In genomic region chr2:152345393-152345792, GRCm38 (mm10) we compare ENCODE assay signal across 21 mouse cellular contexts. TPM values are rescaled to one million over a fixed set of nuclear protein-coding genes. Genes with fewer than 3 reads are reported as not detected.
DNase-seq lines count a peak whose midpoint lies in the region; ATAC-seq and TF ChIP-seq lines count a peak whose summit lies in the region.
"Had no signal": no experiment of that assay in that cellular context is flagged by ENCODE, and none has a peak within 500 bp of the region (broad histone marks: within the 10 kb centered on the region; RNA-seq: fewer than 3 reads in every experiment).

No protein-coding gene starts in this region.

- no peak overlapping the region for H3K4me3 ChIP-seq in heart, embryonic 13.5 days
- no peak overlapping the region for H3K4me3 ChIP-seq in heart, embryonic 12.5 days
- peak overlapping the region; percentile 89 for H3K4me3 ChIP-seq in E14TG2a.4 (replicated peaks; ENCODE audit: low read length)
- peak overlapping the region; percentile 51 for H3K4me3 ChIP-seq in ES-Bruce4 (ENCODE audit: low read depth, low read length)
- H3K4me3 ChIP-seq in intestine, postnatal 0 days (ENCODE audit: low read depth, low read length), result no peak overlapping the region
- no peak overlapping the region for H3K4me3 ChIP-seq in hindbrain, embryonic 12.5 days
- H3K4me3 ChIP-seq: forebrain, embryonic 12.5 days; hindbrain, embryonic 13.5 days had no signal

- TF ChIP-seq CTCF in E14TG2a.4 (conservative IDR thresholded peaks at IDR 0.05; ENCODE audit: low read length) (no peak), ES-Bruce4 (IDR thresholded peaks at IDR 0.05; ENCODE audit: low read depth, low read length) (no peak)
- TF ChIP-seq CTCF in intestine, postnatal 0 days (IDR thresholded peaks at IDR 0.05; ENCODE audit: low read depth), result no peak

- H3K9me3 ChIP-seq in heart, embryonic 13.5 days, result no peaks in the 10 kb centered on the region
- H3K9me3 ChIP-seq in heart, embryonic 12.5 days (replicated peaks), result no peaks in the 10 kb centered on the region
- H3K9me3 ChIP-seq in E14TG2a.4 (ENCODE audit: low read length), result no peaks in the 10 kb centered on the region
- H3K9me3 ChIP-seq in ES-Bruce4 (replicated peaks; ENCODE audit: control insufficient read depth, insufficient read depth, low read length, poor library complexity, severe bottlenecking), result no peaks in the 10 kb centered on the region
- no peaks in the 10 kb centered on the region for H3K9me3 ChIP-seq in intestine, postnatal 0 days (ENCODE audit: control insufficient read depth)
- no peaks in the 10 kb centered on the region for H3K9me3 ChIP-seq in hindbrain, embryonic 12.5 days (replicated peaks)
- H3K9me3 ChIP-seq: embryonic facial prominence, embryonic 13.5 days; forebrain, embryonic 12.5 days; hindbrain, embryonic 13.5 days had no signal

- H3K4me1 ChIP-seq in heart, embryonic 13.5 days, result peaks cover 46% of the 10 kb centered on the region
- H3K4me1 ChIP-seq in heart, embryonic 12.5 days (replicated peaks), result peaks cover 31% of the 10 kb centered on the region
- H3K4me1 ChIP-seq in E14TG2a.4 (replicated peaks; ENCODE audit: low read depth, low read length) (peaks cover 81% of the 10 kb centered on the region), ES-Bruce4 (ENCODE audit: control insufficient read depth, insufficient read depth, low read length) (no peaks in the 10 kb centered on the region)
- H3K4me1 ChIP-seq in intestine, postnatal 0 days (replicated peaks; ENCODE audit: control insufficient read depth, insufficient read depth, low read length), result no peaks in the 10 kb centered on the region
- peaks cover 14% of the 10 kb centered on the region for H3K4me1 ChIP-seq in hindbrain, embryonic 12.5 days

- no peaks in the 10 kb centered on the region for H3K36me3 ChIP-seq in heart, embryonic 13.5 days
- H3K36me3 ChIP-seq in heart, embryonic 12.5 days, result no peaks in the 10 kb centered on the region
- H3K36me3 ChIP-seq in E14TG2a.4 (ENCODE audit: insufficient read depth, low read length) (peaks cover 21% of the 10 kb centered on the region), ES-Bruce4 (ENCODE audit: control insufficient read depth, insufficient read depth, low read length, poor library complexity, severe bottlenecking) (no peaks in the 10 kb centered on the region; the same call in 1 of the 2 replicates)
- H3K36me3 ChIP-seq in intestine, postnatal 0 days (ENCODE audit: control insufficient read depth, insufficient read depth), result no peaks in the 10 kb centered on the region
- no peaks in the 10 kb centered on the region for H3K36me3 ChIP-seq in hindbrain, embryonic 12.5 days
- H3K36me3 ChIP-seq: embryonic facial prominence, embryonic 13.5 days; forebrain, embryonic 12.5 days; hindbrain, embryonic 13.5 days had no signal

- 0 out of 2 replicates have a peak overlapping the region, but pooled peaks have one; percentile 81 for H3K4me2 ChIP-seq in heart, embryonic 13.5 days
- no peak overlapping the region for H3K4me2 ChIP-seq in heart, embryonic 12.5 days
- no peak overlapping the region for H3K4me2 ChIP-seq in intestine, postnatal 0 days (replicated peaks; ENCODE audit: low read depth)
- H3K4me2 ChIP-seq in hindbrain, embryonic 12.5 days (replicated peaks), result no peak overlapping the region
- H3K4me2 ChIP-seq: forebrain, embryonic 12.5 days; hindbrain, embryonic 13.5 days had no signal

- H3K27ac ChIP-seq in heart, embryonic 13.5 days (replicated peaks), result no peak overlapping the region
- H3K27ac ChIP-seq in heart, embryonic 12.5 days (ENCODE audit: poor library complexity, severe bottlenecking), result no peak overlapping the region
- peak overlapping the region; percentile 93 for H3K27ac ChIP-seq in ES-Bruce4 (ENCODE audit: insufficient read depth, low read length)
- H3K27ac ChIP-seq in intestine, postnatal 0 days (ENCODE audit: low read depth, low read length), result no peak overlapping the region
- no peak overlapping the region for H3K27ac ChIP-seq in hindbrain, embryonic 12.5 days
- H3K27ac ChIP-seq: embryonic facial prominence, embryonic 13.5 days; forebrain, embryonic 12.5 days; hindbrain, embryonic 13.5 days; hindbrain, postnatal 0 days had no signal

- no peaks in the 10 kb centered on the region for H3K27me3 ChIP-seq in heart, embryonic 13.5 days (replicated peaks)
- H3K27me3 ChIP-seq in heart, embryonic 12.5 days (replicated peaks), result 0 out of 2 replicates have a peak, but pooled peaks cover 4% of the 10 kb centered on the region
- no peaks in the 10 kb centered on the region for H3K27me3 ChIP-seq in E14TG2a.4 (ENCODE audit: insufficient read depth, low read length)
- H3K27me3 ChIP-seq in ES-Bruce4 (ENCODE audit: control insufficient read depth, insufficient read depth, low read length, poor library complexity, severe bottlenecking), result no peaks in the 10 kb centered on the region
- H3K27me3 ChIP-seq in intestine, postnatal 0 days (replicated peaks; ENCODE audit: control insufficient read depth, insufficient read depth, low read length), result no peaks in the 10 kb centered on the region
- H3K27me3 ChIP-seq in hindbrain, embryonic 12.5 days, result peaks cover 13% of the 10 kb centered on the region

- peak; percentile 81 for DNase-seq in R1 (ENCODE audit: low read depth, low spot score)
- DNase-seq: adrenal gland, adult 8-10 months; cerebellum, adult 11 months; cerebellum, adult 8-10 months; cerebellum, postnatal 25 days; gastrocnemius, postnatal 10 days; heart, adult 18-20 months; heart, postnatal 10 days; heart, postnatal 4 days; kidney, adult 2 months had no signal

- H3K9ac ChIP-seq in heart, embryonic 13.5 days, result no peak overlapping the region
- H3K9ac ChIP-seq in heart, embryonic 12.5 days, result no peak overlapping the region
- peak overlapping the region; percentile 79 for H3K9ac ChIP-seq in ES-Bruce4 (ENCODE audit: low read depth, poor library complexity, severe bottlenecking)
- no peak overlapping the region for H3K9ac ChIP-seq in intestine, postnatal 0 days (ENCODE audit: low read depth, low read length)
- H3K9ac ChIP-seq in hindbrain, embryonic 12.5 days, result no peak overlapping the region
- H3K9ac ChIP-seq: embryonic facial prominence, embryonic 13.5 days; forebrain, embryonic 12.5 days; hindbrain, embryonic 13.5 days had no signal

- WGBS in heart, embryonic 13.5 days, result 68% methylated on average over 6 of the region's 6 CpGs
- 66% methylated on average over 6 of the region's 6 CpGs for WGBS in heart, embryonic 12.5 days
- 67% methylated on average over 6 of the region's 6 CpGs for WGBS in intestine, postnatal 0 days
- WGBS in hindbrain, embryonic 12.5 days, result 62% methylated on average over 6 of the region's 6 CpGs

- TF ChIP-seq POLR2A in ES-Bruce4 (IDR thresholded peaks at IDR 0.05; ENCODE audit: insufficient read depth, low read length), result peak; percentile 63

- ATAC-seq in heart, embryonic 13.5 days (ENCODE audit: extremely low read depth, insufficient number of reproducible peaks, low FRiP score, low TSS enrichment), result no peak
- ATAC-seq in heart, embryonic 12.5 days (ENCODE audit: insufficient number of reproducible peaks, low FRiP score), result no peak
- no peak for ATAC-seq in intestine, postnatal 0 days
- ATAC-seq in hindbrain, embryonic 12.5 days (ENCODE audit: low FRiP score), result no peak
- ATAC-seq: forebrain, embryonic 16.5 days; hindbrain, postnatal 0 days had no signal

- TF ChIP-seq EP300 in ES-Bruce4 (IDR thresholded peaks at IDR 0.05; ENCODE audit: insufficient read depth, low read depth, low read length), result peak; percentile 71

RNA-seq across cellular contexts. Expression of gene Trib3, which starts 1.6 kb away (rescaled TPM):
- polyA plus RNA-seq in heart, embryonic 13.5 days (2015; fragmentation: Nextera tagmentation; extraction: Ambion mirVana), result 4.5 and 6.5 TPM in 2 replicates
- polyA plus RNA-seq in heart, embryonic 12.5 days (2016; fragmentation: Nextera tagmentation; extraction: Ambion mirVana), result 8.5 and 10.1 TPM in 2 replicates
- 11.4 and 12.3 TPM in 2 replicates for polyA plus RNA-seq in ES-Bruce4 (2011; ENCODE audit: insufficient read depth, insufficient read length, low read depth, missing spikeins)
- 2.5 and 2.9 TPM in 2 replicates for polyA plus RNA-seq in intestine, postnatal 0 days (2015; fragmentation: Nextera tagmentation; extraction: Ambion mirVana)
- 3.0 and 3.5 TPM in 2 replicates for polyA plus RNA-seq in hindbrain, embryonic 12.5 days (2016; fragmentation: Nextera tagmentation; extraction: Ambion mirVana)

RNA-seq across cellular contexts. Expression of gene Rbck1, which starts 12.9 kb away (rescaled TPM):
- 60.7 and 66.3 TPM in 2 replicates for polyA plus RNA-seq in heart, embryonic 13.5 days (2015; fragmentation: Nextera tagmentation; extraction: Ambion mirVana)
- polyA plus RNA-seq in heart, embryonic 12.5 days (2016; fragmentation: Nextera tagmentation; extraction: Ambion mirVana), result 65.3 and 68.9 TPM in 2 replicates
- 86.7 and 89.1 TPM in 2 replicates for polyA plus RNA-seq in ES-Bruce4 (2011; ENCODE audit: insufficient read depth, insufficient read length, low read depth, missing spikeins)
- 44.9 and 50.3 TPM in 2 replicates for polyA plus RNA-seq in intestine, postnatal 0 days (2015; fragmentation: Nextera tagmentation; extraction: Ambion mirVana)
- polyA plus RNA-seq in hindbrain, embryonic 12.5 days (2016; fragmentation: Nextera tagmentation; extraction: Ambion mirVana), result 91.5 and 91.9 TPM in 2 replicates

RNA-seq across cellular contexts. Expression of gene Nrsn2, which starts 31.0 kb away (rescaled TPM):
- polyA plus RNA-seq in heart, embryonic 13.5 days (2015; fragmentation: Nextera tagmentation; extraction: Ambion mirVana), result 2.5 and 3.7 TPM in 2 replicates
- polyA plus RNA-seq in heart, embryonic 12.5 days (2016; fragmentation: Nextera tagmentation; extraction: Ambion mirVana), result 3.4 and 3.8 TPM in 2 replicates
- 1.1 TPM in 1 of 2 replicates, not detected in the other for polyA plus RNA-seq in ES-Bruce4 (2011; ENCODE audit: insufficient read depth, insufficient read length, low read depth, missing spikeins)
- polyA plus RNA-seq in intestine, postnatal 0 days (2015; fragmentation: Nextera tagmentation; extraction: Ambion mirVana), result 4.1 and 4.7 TPM in 2 replicates
- 14.4 and 15.0 TPM in 2 replicates for polyA plus RNA-seq in hindbrain, embryonic 12.5 days (2016; fragmentation: Nextera tagmentation; extraction: Ambion mirVana)

RNA-seq across cellular contexts. Expression of gene Tbc1d20, which starts 51.8 kb away (rescaled TPM):
- 29.1 and 30.4 TPM in 2 replicates for polyA plus RNA-seq in heart, embryonic 13.5 days (2015; fragmentation: Nextera tagmentation; extraction: Ambion mirVana)
- 33.6 and 37.5 TPM in 2 replicates for polyA plus RNA-seq in heart, embryonic 12.5 days (2016; fragmentation: Nextera tagmentation; extraction: Ambion mirVana)
- 27.7 and 32.3 TPM in 2 replicates for polyA plus RNA-seq in ES-Bruce4 (2011; ENCODE audit: insufficient read depth, insufficient read length, low read depth, missing spikeins)
- polyA plus RNA-seq in intestine, postnatal 0 days (2015; fragmentation: Nextera tagmentation; extraction: Ambion mirVana), result 35.2 and 40.3 TPM in 2 replicates
- 41.5 and 43.5 TPM in 2 replicates for polyA plus RNA-seq in hindbrain, embryonic 12.5 days (2016; fragmentation: Nextera tagmentation; extraction: Ambion mirVana)

RNA-seq across cellular contexts. Expression of gene Sox12, which starts 52.5 kb away (rescaled TPM):
- polyA plus RNA-seq in heart, embryonic 13.5 days (2015; fragmentation: Nextera tagmentation; extraction: Ambion mirVana), result 8.0 and 8.2 TPM in 2 replicates
- 11.5 TPM in 2 replicates for polyA plus RNA-seq in heart, embryonic 12.5 days (2016; fragmentation: Nextera tagmentation; extraction: Ambion mirVana)
- 27.5 and 31.3 TPM in 2 replicates for polyA plus RNA-seq in ES-Bruce4 (2011; ENCODE audit: insufficient read depth, insufficient read length, low read depth, missing spikeins)
- 2.8 and 3.1 TPM in 2 replicates for polyA plus RNA-seq in intestine, postnatal 0 days (2015; fragmentation: Nextera tagmentation; extraction: Ambion mirVana)
- 19.5 and 19.6 TPM in 2 replicates for polyA plus RNA-seq in hindbrain, embryonic 12.5 days (2016; fragmentation: Nextera tagmentation; extraction: Ambion mirVana)

Comparison
In these comparisons a context has a peak if more than half of its experiments do, and no peak if none do; other contexts are left out.
1. H3K4me3 ChIP-seq: peak in E14TG2a.4 (single experiment) and ES-Bruce4 (single experiment); none in heart, embryonic 13.5 days (single experiment), heart, embryonic 12.5 days (single experiment), intestine, postnatal 0 days (single experiment) and hindbrain, embryonic 12.5 days (single experiment).